Mouse (Mus musculus) forelimb bud, embryonic 11.5 days (tissue): ENCODE results near the gene Idh1.
"Not testable (repeated sequence)": the region's sequence is repeated elsewhere in the genome, so short reads cannot be mapped to it uniquely, and the experiment has no call there.

Experiments
- DNase-seq: peaks from one replicate; pipeline ENCODE4 v3.0.0-alpha.2; 2012; ENCODE audit warnings: low read depth, low spot score

Gene Idh1

GRCm38 (mm10) chr1:65186287-65187073 lies at the start of gene Idh1, which contains the start of gene Pikfyve:
TSS of gene Idh1 (minus strand) at chr1:65186500.
TSS of gene Pikfyve (plus strand) at chr1:65186683.
- DNase-seq: peak; percentile 99

GRCm38 (mm10) chr1:65230566-65230965 lies 44.3 kb upstream of the Idh1 start:
- no peak for DNase-seq

DNA sequence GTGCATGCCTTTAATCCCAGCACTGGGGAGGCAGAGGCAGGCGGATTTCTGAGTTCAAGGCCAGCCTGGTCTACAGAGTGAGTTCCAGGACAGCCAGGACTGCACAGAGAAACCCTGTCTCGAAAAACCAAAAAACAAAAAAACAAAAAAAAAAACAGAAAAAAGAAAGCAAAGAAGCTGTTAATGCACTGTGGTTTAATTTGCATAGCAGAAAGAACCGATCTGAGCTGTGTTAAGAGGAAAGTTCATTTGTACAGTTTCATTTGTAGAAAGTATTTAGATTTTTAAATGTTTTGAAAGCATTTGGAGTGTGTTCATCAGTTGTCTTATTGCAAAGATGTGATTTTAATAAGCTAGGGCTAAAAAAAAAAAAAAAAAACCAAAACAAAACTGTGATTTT lies 43.5 kb upstream of the Idh1 start:
- DNase-seq: not testable (repeated sequence)

GRCm38 (mm10) chr1:65227681-65228080 lies 41.4 kb upstream of the Idh1 start:
- DNase-seq: no peak

- DNase-seq: no peak
Measured at GRCm38 (mm10) chr1:65223654-65224053, 37.4 kb upstream of the Idh1 start.

GRCm38 (mm10) chr1:65217972-65218371 lies 31.7 kb upstream of the Idh1 start:
- DNase-seq: no peak

DNA sequence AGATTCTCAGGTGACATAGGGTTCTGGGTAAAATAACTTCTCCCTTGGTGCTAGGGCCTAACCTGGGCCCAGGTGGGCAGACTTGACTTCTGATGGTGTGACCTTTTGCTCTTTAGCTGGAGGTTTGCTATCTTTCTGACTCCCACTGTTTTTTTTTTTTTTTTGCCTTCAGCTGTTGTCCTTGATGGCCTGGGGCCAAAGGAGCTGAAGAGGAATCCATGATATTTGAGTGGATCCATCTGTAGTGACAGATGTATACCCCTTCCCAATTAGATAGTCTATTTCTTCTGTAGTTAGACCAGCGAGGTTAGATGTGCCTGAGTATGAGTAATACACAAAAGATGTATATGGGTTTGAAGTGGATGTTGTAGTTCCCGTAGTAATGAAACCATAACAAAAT lies 31.3 kb upstream of the Idh1 start:
- no peak for DNase-seq

GRCm38 (mm10) chr1:65213214-65213613 lies 26.9 kb upstream of the Idh1 start:
- DNase-seq: no peak

DNA sequence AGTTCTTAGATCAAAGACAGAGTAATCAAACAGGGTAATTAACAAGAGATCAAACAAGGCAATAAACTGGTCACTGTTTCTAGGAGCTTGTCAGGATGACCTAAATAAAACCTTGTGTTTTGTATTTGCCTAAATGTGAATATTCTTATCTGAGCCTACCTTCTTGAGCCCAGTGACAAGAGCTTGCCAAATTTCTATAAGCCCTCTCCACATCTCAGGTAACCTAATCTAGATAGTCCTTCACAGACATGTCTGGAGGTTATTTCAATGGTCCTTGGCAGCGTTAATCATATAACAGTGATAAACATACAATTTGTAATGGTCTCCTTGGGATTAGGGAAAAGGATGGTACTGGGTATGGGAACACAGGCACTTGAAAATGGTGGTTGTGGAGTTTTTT lies 18.0 kb upstream of the Idh1 start:
- no peak for DNase-seq

DNA sequence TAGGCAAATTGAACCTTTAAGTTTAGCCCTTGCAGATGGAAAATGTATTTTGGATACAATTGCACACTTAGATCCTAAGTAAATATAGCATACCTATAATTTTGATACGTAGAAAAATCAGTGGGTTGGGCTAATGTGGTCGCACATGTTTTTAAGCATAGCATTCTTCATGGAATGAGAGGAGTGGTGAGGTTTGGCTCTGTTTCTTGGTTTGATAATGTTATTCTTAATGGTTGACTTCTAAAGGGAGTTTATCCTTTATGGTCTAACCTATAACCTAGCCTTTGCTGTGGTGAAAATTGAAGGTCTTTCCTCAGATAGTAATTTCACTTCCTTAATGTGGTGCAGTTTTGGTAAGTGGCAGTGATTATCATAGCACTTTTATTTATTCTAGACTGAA lies 12.6 kb upstream of the Idh1 start:
- DNase-seq: no peak

DNA sequence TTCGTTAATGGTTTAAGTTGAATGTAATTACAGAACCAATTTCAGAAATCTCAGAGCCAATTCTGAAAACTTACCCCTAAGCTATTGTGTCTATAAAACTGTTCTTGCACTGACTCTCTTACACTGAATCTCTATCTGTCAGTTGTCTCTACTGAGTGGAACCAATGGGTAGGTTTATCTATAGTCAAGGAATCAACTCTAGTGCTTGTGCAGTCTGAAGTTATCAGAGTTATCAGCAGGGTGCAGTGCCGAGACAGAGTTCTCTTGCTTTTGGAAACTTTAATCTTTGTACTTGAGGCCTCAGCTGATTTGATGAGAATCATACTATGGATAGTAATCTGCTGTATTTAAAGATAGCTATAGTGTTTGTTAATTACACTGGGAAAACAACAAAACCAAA lies 12.1 kb upstream of the Idh1 start:
- DNase-seq: no peak

DNA sequence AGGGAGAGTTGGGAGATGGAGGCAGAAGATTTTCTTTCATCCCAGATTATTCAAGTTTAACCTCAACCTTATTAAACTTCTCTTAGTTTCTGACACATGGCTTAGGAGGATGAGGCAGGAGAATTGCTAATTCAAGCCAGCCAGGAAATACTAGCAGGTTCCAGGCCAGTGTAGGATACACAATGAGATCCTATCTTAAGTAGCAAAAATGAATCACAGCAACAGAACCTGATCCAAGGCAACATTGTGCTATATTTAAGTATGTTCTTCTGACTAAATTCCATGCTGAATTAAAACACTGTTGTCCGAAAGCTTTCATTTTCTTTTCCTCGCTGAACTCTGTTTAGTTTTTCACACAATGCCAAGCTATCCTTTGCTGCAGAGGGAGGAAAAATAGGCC lies 6.9 kb upstream of the Idh1 start:
- no peak for DNase-seq

DNA sequence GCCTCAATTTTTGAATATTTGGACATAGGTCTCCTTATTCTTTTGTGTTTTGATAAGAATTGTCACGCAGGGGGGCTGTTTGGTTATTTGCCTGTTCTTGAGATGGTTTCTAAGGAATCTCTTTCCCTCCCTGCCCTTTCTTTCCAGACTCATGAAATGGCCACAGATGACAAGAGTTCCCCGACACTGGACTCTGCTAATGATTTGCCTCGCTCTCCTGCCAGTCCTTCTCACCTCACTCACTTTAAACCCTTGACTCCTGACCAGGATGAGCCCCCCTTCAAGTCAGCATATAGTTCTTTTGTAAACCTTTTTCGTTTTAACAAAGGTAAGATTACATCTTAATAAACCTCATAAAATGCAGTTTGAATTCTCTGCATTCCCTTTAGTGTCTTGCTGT lies 3.9 kb upstream of the Idh1 start:
- no peak for DNase-seq

- DNase-seq: peak; percentile 16
Measured at GRCm38 (mm10) chr1:65187074-65187430, 752 bp upstream of the Idh1 start.

GRCm38 (mm10) chr1:65185524-65186205 lies 635 bp downstream of the Idh1 start:
- no peak for DNase-seq

DNA sequence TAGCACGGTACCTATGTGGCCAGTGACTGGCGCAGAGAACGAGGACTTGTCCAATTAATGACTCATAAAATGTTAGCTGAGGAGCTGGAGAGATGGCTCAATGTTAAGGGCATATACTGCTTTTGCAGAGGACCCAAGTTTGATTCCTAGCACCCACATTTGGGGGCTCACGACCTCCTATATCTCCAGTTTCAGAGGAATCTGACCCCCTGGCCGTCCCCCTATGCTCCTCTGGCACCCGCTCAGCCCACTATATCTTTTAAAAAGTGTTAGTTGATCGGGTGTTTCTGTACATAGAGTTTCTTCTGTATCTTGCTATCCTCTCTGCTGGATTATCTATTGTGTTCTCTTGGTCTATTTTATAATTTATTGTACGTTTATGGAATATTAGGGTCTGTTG lies 1.3 kb downstream of the Idh1 start:
- DNase-seq: no peak

- no peak for DNase-seq
Measured at GRCm38 (mm10) chr1:65183994-65184393, 2.3 kb downstream of the Idh1 start.

DNA sequence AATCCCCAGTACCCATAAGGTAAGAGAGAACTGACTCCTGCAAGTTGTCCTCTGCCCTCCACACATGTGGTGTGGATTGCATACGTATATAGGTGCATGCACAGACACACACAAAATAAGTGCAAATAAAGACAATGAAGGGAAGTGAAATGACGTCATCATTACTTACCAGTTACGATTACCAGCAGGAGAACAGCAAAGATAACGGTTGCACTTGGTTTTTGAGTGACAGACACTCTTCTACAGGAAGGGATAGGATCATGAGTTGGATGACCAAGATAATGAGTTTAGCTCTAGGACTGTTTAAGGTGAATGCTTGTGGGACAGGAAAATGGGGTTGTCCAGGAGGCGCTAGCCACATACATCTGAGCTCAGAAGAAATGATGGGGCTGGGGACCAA lies 4.8 kb downstream of the Idh1 start:
- DNase-seq: no peak

- peak; percentile 82 for DNase-seq
Measured at GRCm38 (mm10) chr1:65179634-65180249, 6.6 kb downstream of the Idh1 start.

GRCm38 (mm10) chr1:65178902-65179432 lies 7.3 kb downstream of the Idh1 start:
- DNase-seq: peak; percentile 97

GRCm38 (mm10) chr1:65178126-65178901 lies 8.0 kb downstream of the Idh1 start:
- peak; percentile 92 for DNase-seq

GRCm38 (mm10) chr1:65177452-65177851 lies 8.8 kb downstream of the Idh1 start:
- no peak for DNase-seq
